Mouse (Mus musculus): Measurements from ENCODE around the gene Myo1d.

Gene Myo1d

GRCm38 (mm10) chr11:80779527-80780344 lies at the start of gene Myo1d:
TSS of gene Myo1d (minus strand) at chr11:80780025.
- in situ Hi-C loops (cut with MseI, MboI), result no loop called here

GRCm38 (mm10) chr11:80821794-80822193 lies 42.0 kb upstream of the Myo1d start:
- in situ Hi-C loops (cut with MseI, MboI), result no loop called here

- in situ Hi-C loops (cut with MseI, MboI), result no loop called here
Observed at GRCm38 (mm10) chr11:80821296-80821695, 41.5 kb upstream of the Myo1d start.

GRCm38 (mm10) chr11:80820085-80820484 lies 40.3 kb upstream of the Myo1d start:
- in situ Hi-C loops (cut with MseI, MboI), result no loop called here

- in situ Hi-C loops (cut with MseI, MboI), result no loop called here
Observed at GRCm38 (mm10) chr11:80818060-80818697, 38.4 kb upstream of the Myo1d start.

GRCm38 (mm10) chr11:80815354-80815753 lies 35.5 kb upstream of the Myo1d start:
- in situ Hi-C loops (cut with MseI, MboI), result no loop called here

- in situ Hi-C loops (cut with MseI, MboI), result no loop called here
Observed at GRCm38 (mm10) chr11:80811156-80811555, 31.3 kb upstream of the Myo1d start.

GRCm38 (mm10) chr11:80809993-80810821 lies 30.4 kb upstream of the Myo1d start, which contains the start of gene Tmem98:
TSS of gene Tmem98 (plus strand) at chr11:80810175.
- in situ Hi-C loops (cut with MseI, MboI), result no loop called here

GRCm38 (mm10) chr11:80809666-80809992 lies 29.8 kb upstream of the Myo1d start:
- in situ Hi-C loops (cut with MseI, MboI), result no loop called here

- in situ Hi-C loops (cut with MseI, MboI), result no loop called here
Observed at GRCm38 (mm10) chr11:80808551-80809070, 28.8 kb upstream of the Myo1d start.

- in situ Hi-C loops (cut with MseI, MboI), result no loop called here
Observed at GRCm38 (mm10) chr11:80802706-80803105, 22.9 kb upstream of the Myo1d start.

- in situ Hi-C loops (cut with MseI, MboI), result loop anchor here in 1 of 2 experiments (5.0 kb wide), 1 partner anchor 103 kb away; no protein-coding TSS in a partner anchor
Observed at GRCm38 (mm10) chr11:80799979-80800378, 20.2 kb upstream of the Myo1d start.

GRCm38 (mm10) chr11:80795431-80795830 lies 15.6 kb upstream of the Myo1d start:
- in situ Hi-C loops (cut with MseI, MboI), result loop anchor here in 1 of 2 experiments (5.0 kb wide), 1 partner anchor 98 kb away; no protein-coding TSS in a partner anchor

- in situ Hi-C loops (cut with MseI, MboI), result no loop called here
Observed at GRCm38 (mm10) chr11:80794290-80794689, 14.5 kb upstream of the Myo1d start.

- in situ Hi-C loops (cut with MseI, MboI), result no loop called here
Observed at GRCm38 (mm10) chr11:80793386-80793785, 13.6 kb upstream of the Myo1d start.

- in situ Hi-C loops (cut with MseI, MboI), result no loop called here
Observed at GRCm38 (mm10) chr11:80791677-80792432, 12.0 kb upstream of the Myo1d start.

- in situ Hi-C loops (cut with MseI, MboI), result no loop called here
Observed at GRCm38 (mm10) chr11:80790413-80790812, 10.6 kb upstream of the Myo1d start.

GRCm38 (mm10) chr11:80789647-80790240 lies 9.9 kb upstream of the Myo1d start:
- in situ Hi-C loops (cut with MseI, MboI), result no loop called here

- in situ Hi-C loops (cut with MseI, MboI), result no loop called here
Observed at GRCm38 (mm10) chr11:80785672-80786071, 5.8 kb upstream of the Myo1d start.

GRCm38 (mm10) chr11:80784294-80784743 lies 4.5 kb upstream of the Myo1d start:
- in situ Hi-C loops (cut with MseI, MboI), result no loop called here

- in situ Hi-C loops (cut with MseI, MboI), result no loop called here
Observed at GRCm38 (mm10) chr11:80783460-80783859, 3.6 kb upstream of the Myo1d start.
